Mouse (Mus musculus): ENCODE results near the gene Pax3.

- TF ChIP-seq CTCF (IDR thresholded peaks at IDR 0.05; ENCODE audit: low read depth) (no peak), EP300 (IDR thresholded peaks at IDR 0.05; ENCODE audit: low read depth) (no peak)
Measured at GRCm38 (mm10) chr1:78199221-78199620, 2.3 kb upstream of the Pax3 start.

Measured in heart, postnatal 0 days (tissue).